Mouse (Mus musculus): Measurements from ENCODE around the gene Pbx3. TPM values are rescaled to one million over a fixed set of nuclear protein-coding genes. Genes with fewer than 3 reads are reported as not detected.

The Pbx3 gene
- polyA plus RNA-seq, 1 experiment from 2014 or later, result 21.3 TPM

- H3K36me3 ChIP-seq (ENCODE audit: insufficient read depth, low read length), result no peaks in the 10 kb centered on the region
- no peak overlapping the region for H3K9ac ChIP-seq (ENCODE audit: low read depth, low read length)
- peak; percentile 41 for DNase-seq (ENCODE audit: low spot score)
- H3K27me3 ChIP-seq (ENCODE audit: insufficient read depth, low read length), result no peaks in the 10 kb centered on the region
- H3K27ac ChIP-seq, result no peak overlapping the region
- no peak for ATAC-seq (replicated peaks; ENCODE audit: low FRiP score, low read depth)
- H3K4me2 ChIP-seq (ENCODE audit: low read length), result no peak overlapping the region
- no peaks in the 10 kb centered on the region for H3K9me3 ChIP-seq (replicated peaks; ENCODE audit: low read length)
- 0% methylated on average over 1 of the region's 1 CpGs for WGBS
- H3K4me1 ChIP-seq (replicated peaks; ENCODE audit: insufficient read depth, low read length), result 0 out of 2 replicates have a peak, but pooled peaks cover 3% of the 10 kb centered on the region
- H3K4me3 ChIP-seq (replicated peaks; ENCODE audit: low read depth, low read length), result no peak overlapping the region
- no peak for TF ChIP-seq CTCF (IDR thresholded peaks at IDR 0.05; ENCODE audit: low read depth)
Measured at GRCm38 (mm10) chr2:34253627-34254026, 119.3 kb downstream of the Pbx3 start.

GRCm38 (mm10) chr2:34253111-34253510 is 119.8 kb downstream of the Pbx3 start:
- no peaks in the 10 kb centered on the region for H3K36me3 ChIP-seq (ENCODE audit: insufficient read depth, low read length)
- no peaks in the 10 kb centered on the region for H3K9me3 ChIP-seq (replicated peaks; ENCODE audit: low read length)
- peak; percentile 70 for DNase-seq (ENCODE audit: low spot score)
- no peak overlapping the region for H3K27ac ChIP-seq
- no peaks in the 10 kb centered on the region for H3K27me3 ChIP-seq (ENCODE audit: insufficient read depth, low read length)
- no peak overlapping the region for H3K9ac ChIP-seq (ENCODE audit: low read depth, low read length)
- H3K4me1 ChIP-seq (replicated peaks; ENCODE audit: insufficient read depth, low read length), result 0 out of 2 replicates have a peak, but pooled peaks cover 3% of the 10 kb centered on the region
- TF ChIP-seq CTCF (IDR thresholded peaks at IDR 0.05; ENCODE audit: low read depth), result no peak
- no peak overlapping the region for H3K4me2 ChIP-seq (ENCODE audit: low read length)
- H3K4me3 ChIP-seq (replicated peaks; ENCODE audit: low read depth, low read length), result no peak overlapping the region
- ATAC-seq (replicated peaks; ENCODE audit: low FRiP score, low read depth), result no peak
- WGBS, result 9% methylated on average over 1 of the region's 1 CpGs

- Histone ChIP-seq H3K4me1 (replicated peaks; ENCODE audit: insufficient read depth, low read length) (0 out of 2 replicates have a peak, but pooled peaks cover 3% of the 10 kb centered on the region), H3K36me3 (ENCODE audit: insufficient read depth, low read length) (no peaks in the 10 kb centered on the region), H3K9me3 (replicated peaks; ENCODE audit: low read length) (no peaks in the 10 kb centered on the region), H3K27me3 (ENCODE audit: insufficient read depth, low read length) (no peaks in the 10 kb centered on the region), H3K27ac (no peak overlapping the region), H3K4me3 (replicated peaks; ENCODE audit: low read depth, low read length) (no peak overlapping the region), H3K4me2 (ENCODE audit: low read length) (no peak overlapping the region), H3K9ac (ENCODE audit: low read depth, low read length) (no peak overlapping the region)
- no peak for TF ChIP-seq CTCF (IDR thresholded peaks at IDR 0.05; ENCODE audit: low read depth)
- ATAC-seq (replicated peaks; ENCODE audit: low FRiP score, low read depth), result no peak
- 57% methylated on average over 3 of the region's 3 CpGs for WGBS
- DNase-seq (ENCODE audit: low spot score), result peak; percentile 40
Measured at GRCm38 (mm10) chr2:34252286-34252685, 120.7 kb downstream of the Pbx3 start.

GRCm38 (mm10) chr2:34249961-34250658 is 122.8 kb downstream of the Pbx3 start:
- Histone ChIP-seq H3K27ac (no peak overlapping the region), H3K4me3 (replicated peaks; ENCODE audit: low read depth, low read length) (peak overlapping the region; percentile 50), H3K9me3 (replicated peaks; ENCODE audit: low read length) (no peaks in the 10 kb centered on the region), H3K36me3 (ENCODE audit: insufficient read depth, low read length) (no peaks in the 10 kb centered on the region), H3K9ac (ENCODE audit: low read depth, low read length) (peak overlapping the region; percentile 56), H3K4me1 (replicated peaks; ENCODE audit: insufficient read depth, low read length) (0 out of 2 replicates have a peak, but pooled peaks cover 3% of the 10 kb centered on the region), H3K27me3 (ENCODE audit: insufficient read depth, low read length) (no peaks in the 10 kb centered on the region), H3K4me2 (ENCODE audit: low read length) (peak overlapping the region; percentile 82)
- DNase-seq (ENCODE audit: low spot score) (peak; percentile 67), ATAC-seq (replicated peaks; ENCODE audit: low FRiP score, low read depth) (no peak)
- WGBS, result 8% methylated on average over 17 of the region's 18 CpGs
- TF ChIP-seq CTCF (IDR thresholded peaks at IDR 0.05; ENCODE audit: low read depth), result no peak

DNA sequence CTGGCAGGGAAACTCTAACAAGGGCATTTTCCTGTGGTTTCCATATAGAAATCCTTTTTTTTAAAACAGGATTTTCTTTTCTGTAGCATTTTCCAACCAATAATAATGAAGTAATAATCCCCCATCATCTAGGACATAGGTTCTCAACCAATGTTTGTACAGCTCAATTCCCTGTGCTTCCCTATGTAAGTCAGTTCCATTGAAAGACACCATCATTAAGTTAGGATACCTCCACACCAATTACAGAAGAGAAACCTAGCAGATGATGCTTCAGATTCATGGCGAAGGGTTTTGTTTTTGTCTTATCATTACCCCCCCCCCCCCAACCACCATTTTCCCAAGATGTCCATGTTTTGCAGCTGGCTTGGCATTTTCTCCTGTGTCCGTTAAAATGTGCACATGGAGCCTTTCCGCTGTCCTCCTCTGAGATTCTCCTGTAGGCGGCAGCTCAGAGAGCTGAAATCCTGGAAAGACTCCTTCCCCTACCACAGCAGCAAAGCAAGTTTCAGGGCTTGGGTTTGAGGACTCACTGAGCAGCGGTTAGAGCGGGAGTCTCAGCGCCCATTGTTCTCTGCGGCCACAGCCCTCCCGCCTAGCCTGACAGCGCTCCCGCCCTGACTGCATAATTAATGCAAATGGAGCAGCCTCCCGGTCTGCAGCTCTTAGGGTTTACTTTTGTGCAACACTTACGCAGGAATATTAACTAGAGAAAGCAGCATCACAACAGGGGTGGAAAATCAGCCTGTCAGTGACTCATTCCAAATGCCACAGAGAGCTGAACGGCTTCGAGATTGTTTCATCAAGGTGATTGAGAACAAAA is 123.6 kb downstream of the Pbx3 start:
- Histone ChIP-seq H3K4me2 (ENCODE audit: low read length) (peak overlapping the region; percentile 82), H3K9me3 (replicated peaks; ENCODE audit: low read length) (no peaks in the 10 kb centered on the region), H3K9ac (ENCODE audit: low read depth, low read length) (peak overlapping the region; percentile 56), H3K27me3 (ENCODE audit: insufficient read depth, low read length) (no peaks in the 10 kb centered on the region), H3K27ac (peak overlapping the region; percentile 58), H3K4me3 (replicated peaks; ENCODE audit: low read depth, low read length) (peak overlapping the region; percentile 50), H3K36me3 (ENCODE audit: insufficient read depth, low read length) (no peaks in the 10 kb centered on the region), H3K4me1 (replicated peaks; ENCODE audit: insufficient read depth, low read length) (0 out of 2 replicates have a peak, but pooled peaks cover 3% of the 10 kb centered on the region)
- TF ChIP-seq CTCF (IDR thresholded peaks at IDR 0.05; ENCODE audit: low read depth), result peak; percentile 61
- ATAC-seq (replicated peaks; ENCODE audit: low FRiP score, low read depth) (no peak; the same call in 1 of the 2 replicates), DNase-seq (ENCODE audit: low spot score) (peak; percentile 85)
- 2% methylated on average over 15 of the region's 15 CpGs for WGBS

- Histone ChIP-seq H3K9ac (ENCODE audit: low read depth, low read length) (no peak overlapping the region), H3K4me3 (replicated peaks; ENCODE audit: low read depth, low read length) (no peak overlapping the region), H3K36me3 (ENCODE audit: insufficient read depth, low read length) (no peaks in the 10 kb centered on the region), H3K27me3 (ENCODE audit: insufficient read depth, low read length) (no peaks in the 10 kb centered on the region), H3K9me3 (replicated peaks; ENCODE audit: low read length) (no peaks in the 10 kb centered on the region), H3K27ac (no peak overlapping the region), H3K4me2 (ENCODE audit: low read length) (no peak overlapping the region), H3K4me1 (replicated peaks; ENCODE audit: insufficient read depth, low read length) (no peaks in the 10 kb centered on the region)
- ATAC-seq (replicated peaks; ENCODE audit: low FRiP score, low read depth), result no peak
- no peak for TF ChIP-seq CTCF (IDR thresholded peaks at IDR 0.05; ENCODE audit: low read depth)
- DNase-seq (ENCODE audit: low spot score), result no peak
Measured at GRCm38 (mm10) chr2:34240885-34241284, 132.1 kb downstream of the Pbx3 start.
